8 mouse cellular contexts compared by ENCODE assay signal in the genomic region with DNA sequence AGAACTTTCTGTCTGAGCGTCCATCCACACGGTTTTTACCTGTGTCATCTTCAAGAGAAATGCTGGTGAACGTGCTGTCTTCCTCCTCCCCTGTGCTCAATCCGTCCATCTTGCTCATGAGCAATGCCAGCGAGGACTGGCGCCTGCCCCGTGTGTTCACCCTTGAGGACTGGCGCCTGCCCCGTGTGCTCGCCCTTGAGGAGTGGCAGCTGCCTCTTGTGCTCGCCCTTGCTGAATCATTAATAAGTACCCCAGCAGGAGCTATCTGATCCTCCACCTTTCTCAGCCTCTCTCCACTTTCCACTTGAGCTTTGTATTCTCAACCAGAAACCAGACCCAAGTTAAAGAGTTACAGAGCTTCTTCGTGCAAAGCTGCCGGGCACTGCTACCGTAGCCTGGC. TPM values are rescaled to one million over a fixed set of nuclear protein-coding genes. Genes with fewer than 3 reads are reported as not detected.
DNase-seq lines count a peak whose midpoint lies in the region; ATAC-seq and TF ChIP-seq lines count a peak whose summit lies in the region.

Gene Scoc, minus strand, starts transcription at position 170 of the 400 bp plus-strand sequence.

- no peak for TF ChIP-seq CTCF in liver, postnatal 0 days (IDR thresholded peaks at IDR 0.05; ENCODE audit: low read depth)

- H3K4me3 ChIP-seq in embryonic facial prominence, embryonic 10.5 days = no peak within 1 kb of the TSS
- no peak within 1 kb of the TSS for H3K4me3 ChIP-seq in heart, embryonic 12.5 days
- H3K4me3 ChIP-seq in kidney, embryonic 14.5 days (ENCODE audit: low read length) = no peak within 1 kb of the TSS
- no peak within 1 kb of the TSS for H3K4me3 ChIP-seq in liver, postnatal 0 days (ENCODE audit: low read depth, low read length)
- H3K4me3 ChIP-seq in stomach, embryonic 16.5 days (replicated peaks; ENCODE audit: low read length) = no peak within 1 kb of the TSS

- no peak for DNase-seq in embryonic facial prominence, embryonic 10.5 days (ENCODE audit: low spot score)
- no peak for DNase-seq in liver, postnatal 0 days
- no peak for DNase-seq in urinary bladder, adult 18-20 months (ENCODE audit: low spot score in 2 of 2)
- DNase-seq in spleen, postnatal 4 days (ENCODE audit: low spot score in 2 of 2) = no peak

- no peaks in the 10 kb centered on the region for H3K4me1 ChIP-seq in embryonic facial prominence, embryonic 10.5 days
- H3K4me1 ChIP-seq in heart, embryonic 12.5 days (replicated peaks) = no peaks in the 10 kb centered on the region
- no peaks in the 10 kb centered on the region for H3K4me1 ChIP-seq in kidney, embryonic 14.5 days (ENCODE audit: control insufficient read depth, insufficient read depth, low read length)
- H3K4me1 ChIP-seq in liver, postnatal 0 days (ENCODE audit: insufficient read depth) = no peaks in the 10 kb centered on the region
- H3K4me1 ChIP-seq in stomach, embryonic 16.5 days (ENCODE audit: control insufficient read depth, insufficient read depth, low read length) = no peaks in the 10 kb centered on the region

- no peak for ATAC-seq in activated CD4-positive, CD25-positive, alpha-beta regulatory T cell, adult 4 months
- no peak for ATAC-seq in heart, embryonic 12.5 days (ENCODE audit: insufficient number of reproducible peaks, low FRiP score)
- peak; percentile 52; the same call in 1 of the 2 replicates for ATAC-seq in kidney, embryonic 14.5 days (ENCODE audit: low FRiP score, low TSS enrichment)
- ATAC-seq in liver, postnatal 0 days = no peak
- peak; percentile 58; the same call in 1 of the 2 replicates for ATAC-seq in stomach, embryonic 16.5 days (ENCODE audit: insufficient read depth, low FRiP score)

- H3K27me3 ChIP-seq in embryonic facial prominence, embryonic 10.5 days (replicated peaks; ENCODE audit: low read depth, poor library complexity, severe bottlenecking) = no peaks in the 10 kb centered on the region
- H3K27me3 ChIP-seq in heart, embryonic 12.5 days (replicated peaks) = no peaks in the 10 kb centered on the region
- no peaks in the 10 kb centered on the region for H3K27me3 ChIP-seq in kidney, embryonic 14.5 days (ENCODE audit: control insufficient read depth, insufficient read depth, low read length)
- H3K27me3 ChIP-seq in liver, postnatal 0 days (ENCODE audit: insufficient read depth, low read length) = no peaks in the 10 kb centered on the region
- no peaks in the 10 kb centered on the region for H3K27me3 ChIP-seq in stomach, embryonic 16.5 days (ENCODE audit: control insufficient read depth, insufficient read depth, low read length)

- H3K9ac ChIP-seq in heart, embryonic 12.5 days = no peak within 1 kb of the TSS
- H3K9ac ChIP-seq in kidney, embryonic 14.5 days (ENCODE audit: low read depth, low read length) = no peak within 1 kb of the TSS
- H3K9ac ChIP-seq in liver, postnatal 0 days (replicated peaks) = no peak within 1 kb of the TSS
- H3K9ac ChIP-seq in stomach, embryonic 16.5 days (ENCODE audit: low read length) = no peak within 1 kb of the TSS

- no peak within 1 kb of the TSS for H3K27ac ChIP-seq in embryonic facial prominence, embryonic 10.5 days (replicated peaks)
- H3K27ac ChIP-seq in heart, embryonic 12.5 days (ENCODE audit: poor library complexity, severe bottlenecking) = no peak within 1 kb of the TSS
- H3K27ac ChIP-seq in kidney, embryonic 14.5 days (ENCODE audit: low read depth, low read length) = no peak within 1 kb of the TSS
- H3K27ac ChIP-seq in liver, postnatal 0 days (ENCODE audit: low read depth) = no peak within 1 kb of the TSS
- H3K27ac ChIP-seq in stomach, embryonic 16.5 days (ENCODE audit: low read length) = no peak within 1 kb of the TSS

- no peaks in the 10 kb centered on the region for H3K36me3 ChIP-seq in embryonic facial prominence, embryonic 10.5 days (replicated peaks)
- H3K36me3 ChIP-seq in heart, embryonic 12.5 days = no peaks in the 10 kb centered on the region
- no peaks in the 10 kb centered on the region for H3K36me3 ChIP-seq in kidney, embryonic 14.5 days (ENCODE audit: control insufficient read depth, insufficient read depth, low read length)
- H3K36me3 ChIP-seq in liver, postnatal 0 days (replicated peaks; ENCODE audit: insufficient read depth, low read length) = no peaks in the 10 kb centered on the region
- H3K36me3 ChIP-seq in stomach, embryonic 16.5 days (ENCODE audit: control insufficient read depth, insufficient read depth, low read length) = no peaks in the 10 kb centered on the region

- H3K4me2 ChIP-seq in heart, embryonic 12.5 days = no peak within 1 kb of the TSS
- H3K4me2 ChIP-seq in kidney, embryonic 14.5 days (replicated peaks; ENCODE audit: low read depth, low read length) = no peak within 1 kb of the TSS
- H3K4me2 ChIP-seq in liver, postnatal 0 days (ENCODE audit: low read depth, low read length) = no peak within 1 kb of the TSS
- no peak within 1 kb of the TSS for H3K4me2 ChIP-seq in stomach, embryonic 16.5 days (ENCODE audit: low read depth, low read length)

- TF ChIP-seq EP300 in liver, postnatal 0 days (IDR thresholded peaks at IDR 0.05; ENCODE audit: low read depth) = no peak

- H3K9me3 ChIP-seq in embryonic facial prominence, embryonic 10.5 days = no peaks in the 10 kb centered on the region
- H3K9me3 ChIP-seq in heart, embryonic 12.5 days (replicated peaks) = no peaks in the 10 kb centered on the region
- H3K9me3 ChIP-seq in kidney, embryonic 14.5 days (ENCODE audit: control insufficient read depth, low read length) = peaks cover 6% of the 10 kb centered on the region; the same call in 1 of the 2 replicates
- H3K9me3 ChIP-seq in liver, postnatal 0 days (ENCODE audit: low read length) = no peaks in the 10 kb centered on the region
- H3K9me3 ChIP-seq in stomach, embryonic 16.5 days (replicated peaks; ENCODE audit: control insufficient read depth, low read length) = no peaks in the 10 kb centered on the region

- WGBS in embryonic facial prominence, embryonic 10.5 days = 85% methylated on average over 14 of the region's 14 CpGs
- 74% methylated on average over 14 of the region's 14 CpGs for WGBS in heart, embryonic 12.5 days
- WGBS in kidney, embryonic 14.5 days = 68% methylated on average over 14 of the region's 14 CpGs
- WGBS in liver, postnatal 0 days (ENCODE audit: insufficient replicate concordance) = 70% methylated on average over 14 of the region's 14 CpGs
- 61% methylated on average over 14 of the region's 14 CpGs for WGBS in stomach, embryonic 16.5 days

RNA-seq across cellular contexts. Expression of gene Scoc, which starts in this region (rescaled TPM):
- 10 to 100 TPM; 22.6 to 27.6 TPM for polyA plus RNA-seq in activated CD4-positive, CD25-positive, alpha-beta regulatory T cell, adult 4 months (2017; shearing (Covaris generic))
- 103 and 111 TPM in 2 replicates for polyA plus RNA-seq in embryonic facial prominence, embryonic 10.5 days (2016; fragmentation: Nextera tagmentation; extraction: Ambion mirVana)
- 95.3 and 98.0 TPM in 2 replicates for polyA plus RNA-seq in heart, embryonic 12.5 days (2016; fragmentation: Nextera tagmentation; extraction: Ambion mirVana)
- 117 and 132 TPM in 2 replicates for polyA plus RNA-seq in kidney, embryonic 14.5 days (2014; fragmentation: Nextera tagmentation; extraction: Ambion mirVana)
- polyA plus RNA-seq in liver, postnatal 0 days (2015; fragmentation: Nextera tagmentation; extraction: Ambion mirVana) = 40.8 and 48.0 TPM in 2 replicates
- polyA plus RNA-seq in stomach, embryonic 16.5 days (2015; fragmentation: Nextera tagmentation; extraction: Ambion mirVana) = 88.7 and 98.3 TPM in 2 replicates

Comparison
In these comparisons a context has a peak if more than half of its experiments do, and no peak if none do; other contexts are left out.
1. ATAC-seq: peak in kidney, embryonic 14.5 days (single experiment) and stomach, embryonic 16.5 days (single experiment); none in activated CD4-positive, CD25-positive, alpha-beta regulatory T cell, adult 4 months (single experiment), heart, embryonic 12.5 days (single experiment) and liver, postnatal 0 days (single experiment).